Mouse (Mus musculus): ENCODE data around the gene Pafah1b2. TPM values are rescaled to one million over a fixed set of nuclear protein-coding genes. Genes with fewer than 3 reads are reported as not detected.
A peak's percentile ranks its signal among the peaks of the same experiment; 100 is the strongest.

Gene Pafah1b2
- polyA plus RNA-seq, 2 experiments, result 87.2 to 175 TPM

DNA sequence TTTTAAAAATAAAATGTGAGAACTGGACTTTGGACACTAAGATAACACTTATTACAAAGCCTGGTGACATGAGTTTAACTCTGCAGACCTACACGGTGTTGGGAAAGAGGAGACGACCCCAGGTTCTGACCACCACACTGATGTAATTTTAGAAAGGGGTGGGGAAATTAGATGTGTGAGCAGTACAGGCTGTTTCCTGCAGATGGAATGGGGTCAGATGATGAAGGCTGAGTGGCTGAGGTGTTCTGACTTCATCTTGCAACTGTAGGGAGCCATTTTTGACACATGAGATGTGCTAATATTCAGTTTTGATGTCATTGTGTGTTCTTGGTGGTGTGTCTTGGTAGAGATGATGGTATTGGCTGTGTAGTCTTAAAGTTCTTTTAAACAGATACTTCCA is 28.7 kb upstream of the Pafah1b2 start:
- Histone ChIP-seq H3K27ac (replicated peaks; ENCODE audit: low read depth, low read length) (no peak overlapping the region), H3K27me3 (ENCODE audit: control insufficient read depth, insufficient read depth, low read length) (no peaks in the 10 kb centered on the region), H3K9me3 (ENCODE audit: control insufficient read depth, low read length) (no peaks in the 10 kb centered on the region), H3K36me3 (ENCODE audit: control insufficient read depth, insufficient read depth, low read length) (no peaks in the 10 kb centered on the region; the same call in 1 of the 2 replicates), H3K4me3 (replicated peaks; ENCODE audit: low read length) (no peak overlapping the region), H3K9ac (ENCODE audit: low read depth, low read length, severe bottlenecking) (no peak overlapping the region), H3K4me1 (ENCODE audit: control insufficient read depth, insufficient read depth, low read length) (no peaks in the 10 kb centered on the region), H3K4me2 (replicated peaks; ENCODE audit: low read depth, low read length, severe bottlenecking) (no peak overlapping the region)
- no peak for ATAC-seq (ENCODE audit: low FRiP score, low read depth)
- 78% methylated on average over 2 of the region's 2 CpGs for WGBS
- no peak for TF ChIP-seq POLR2A (IDR thresholded peaks at IDR 0.05; ENCODE audit: borderline replicate concordance, extremely low read depth, insufficient read depth, insufficient read length)
- DNase-seq (ENCODE audit: low spot score), result no peak

DNA sequence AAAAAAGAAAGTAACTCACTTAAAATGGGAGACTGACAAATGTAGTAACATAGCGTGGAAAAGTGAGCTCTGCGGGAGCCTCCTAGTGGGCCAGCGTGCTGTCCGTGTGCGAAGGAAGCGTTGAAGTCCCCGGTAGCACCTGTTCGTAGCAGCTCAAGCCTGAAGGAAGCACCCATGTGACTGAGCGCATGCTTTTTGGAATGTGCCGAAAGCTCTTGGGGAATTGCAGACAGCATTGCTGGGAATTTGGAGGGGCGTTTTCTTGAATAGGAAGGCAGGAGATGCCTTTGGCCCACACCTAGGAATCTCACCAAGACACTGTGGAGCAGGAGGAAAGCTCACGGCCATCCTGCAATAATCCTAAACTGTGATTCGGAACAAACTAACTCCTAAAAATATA is 26.3 kb upstream of the Pafah1b2 start:
- ATAC-seq (ENCODE audit: low FRiP score, low read depth) (no peak), DNase-seq (ENCODE audit: low spot score) (no peak)
- H3K27me3 ChIP-seq (ENCODE audit: control insufficient read depth, insufficient read depth, low read length), result no peaks in the 10 kb centered on the region
- no peak overlapping the region for H3K4me2 ChIP-seq (replicated peaks; ENCODE audit: low read depth, low read length, severe bottlenecking)
- TF ChIP-seq POLR2A (IDR thresholded peaks at IDR 0.05; ENCODE audit: borderline replicate concordance, extremely low read depth, insufficient read depth, insufficient read length), result no peak
- H3K9me3 ChIP-seq (ENCODE audit: control insufficient read depth, low read length), result no peaks in the 10 kb centered on the region
- no peak overlapping the region for H3K9ac ChIP-seq (ENCODE audit: low read depth, low read length, severe bottlenecking)
- 88% methylated on average over 13 of the region's 13 CpGs for WGBS
- peaks cover 10% of the 10 kb centered on the region for H3K4me1 ChIP-seq (ENCODE audit: control insufficient read depth, insufficient read depth, low read length)
- no peak overlapping the region for H3K27ac ChIP-seq (replicated peaks; ENCODE audit: low read depth, low read length)
- H3K4me3 ChIP-seq (replicated peaks; ENCODE audit: low read length), result no peak overlapping the region
- no peaks in the 10 kb centered on the region; the same call in 1 of the 2 replicates for H3K36me3 ChIP-seq (ENCODE audit: control insufficient read depth, insufficient read depth, low read length)

DNA sequence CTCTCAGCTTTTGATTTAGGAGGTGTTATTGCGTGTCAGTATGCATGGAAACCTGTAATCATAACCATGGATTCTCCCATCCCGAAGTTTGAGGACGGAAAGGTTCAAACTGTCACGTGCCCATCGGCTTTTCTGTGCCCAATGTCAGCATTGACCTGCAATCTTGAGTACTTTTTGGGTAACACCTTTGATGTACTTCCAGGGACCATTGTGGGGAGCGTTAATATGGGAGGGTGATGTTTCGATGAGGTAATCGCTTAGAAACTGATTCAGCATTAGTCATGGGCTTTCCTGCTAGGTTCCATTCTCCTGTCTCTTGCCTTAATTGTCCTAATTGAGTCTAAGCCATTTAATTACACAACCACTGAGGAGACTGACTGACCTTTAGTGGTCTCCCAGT is 24.4 kb upstream of the Pafah1b2 start:
- no peak overlapping the region for H3K9ac ChIP-seq (ENCODE audit: low read depth, low read length, severe bottlenecking)
- ATAC-seq (ENCODE audit: low FRiP score, low read depth) (no peak), DNase-seq (ENCODE audit: low spot score) (no peak)
- H3K27me3 ChIP-seq (ENCODE audit: control insufficient read depth, insufficient read depth, low read length), result no peaks in the 10 kb centered on the region
- no peaks in the 10 kb centered on the region; the same call in 1 of the 2 replicates for H3K36me3 ChIP-seq (ENCODE audit: control insufficient read depth, insufficient read depth, low read length)
- WGBS, result 94% methylated on average over 8 of the region's 8 CpGs
- H3K4me1 ChIP-seq (ENCODE audit: control insufficient read depth, insufficient read depth, low read length), result peaks cover 23% of the 10 kb centered on the region
- H3K4me3 ChIP-seq (replicated peaks; ENCODE audit: low read length), result no peak overlapping the region
- TF ChIP-seq POLR2A (IDR thresholded peaks at IDR 0.05; ENCODE audit: borderline replicate concordance, extremely low read depth, insufficient read depth, insufficient read length), result no peak
- no peak overlapping the region for H3K4me2 ChIP-seq (replicated peaks; ENCODE audit: low read depth, low read length, severe bottlenecking)
- H3K27ac ChIP-seq (replicated peaks; ENCODE audit: low read depth, low read length), result no peak overlapping the region
- H3K9me3 ChIP-seq (ENCODE audit: control insufficient read depth, low read length), result no peaks in the 10 kb centered on the region

DNA sequence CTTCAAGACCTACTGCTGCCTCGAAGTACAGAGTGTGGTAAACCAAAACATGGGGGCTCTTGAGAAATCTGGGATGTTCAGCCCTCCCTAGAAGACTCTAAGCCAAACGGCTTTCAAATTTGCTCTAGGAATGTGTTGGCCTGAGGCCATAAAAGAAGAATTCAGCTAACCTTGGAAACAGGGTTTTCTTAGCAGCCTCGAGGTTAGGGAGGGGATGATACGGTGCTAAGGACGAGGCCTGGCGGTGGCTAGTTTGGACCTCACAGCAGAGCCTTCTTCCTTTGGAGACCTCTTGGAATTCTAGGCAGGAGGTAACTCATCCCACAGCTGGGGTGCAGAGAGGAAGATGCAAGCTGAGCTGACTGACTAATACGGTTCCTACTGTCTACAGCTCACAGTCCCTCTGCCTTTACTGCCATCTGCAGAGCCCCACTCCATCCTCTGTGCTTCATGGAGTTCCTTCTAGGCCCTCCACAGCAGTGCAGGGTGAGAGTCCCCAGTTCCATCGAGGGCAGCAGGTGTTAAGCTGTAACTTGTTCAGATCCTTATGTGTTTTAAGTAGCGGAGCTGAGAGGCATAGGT is 22.9 kb upstream of the Pafah1b2 start:
- no peak for TF ChIP-seq POLR2A (IDR thresholded peaks at IDR 0.05; ENCODE audit: borderline replicate concordance, extremely low read depth, insufficient read depth, insufficient read length)
- H3K4me2 ChIP-seq (replicated peaks; ENCODE audit: low read depth, low read length, severe bottlenecking), result no peak overlapping the region
- peaks cover 35% of the 10 kb centered on the region for H3K4me1 ChIP-seq (ENCODE audit: control insufficient read depth, insufficient read depth, low read length)
- H3K9ac ChIP-seq (ENCODE audit: low read depth, low read length, severe bottlenecking), result peak overlapping the region; percentile 18; the same call in 1 of the 2 replicates
- no peaks in the 10 kb centered on the region; the same call in 1 of the 2 replicates for H3K36me3 ChIP-seq (ENCODE audit: control insufficient read depth, insufficient read depth, low read length)
- ATAC-seq (ENCODE audit: low FRiP score, low read depth) (no peak), DNase-seq (ENCODE audit: low spot score) (peak; percentile 48)
- no peaks in the 10 kb centered on the region for H3K9me3 ChIP-seq (ENCODE audit: control insufficient read depth, low read length)
- H3K27ac ChIP-seq (replicated peaks; ENCODE audit: low read depth, low read length), result no peak overlapping the region
- WGBS, result 44% methylated on average over 9 of the region's 9 CpGs
- no peaks in the 10 kb centered on the region for H3K27me3 ChIP-seq (ENCODE audit: control insufficient read depth, insufficient read depth, low read length)
- no peak overlapping the region for H3K4me3 ChIP-seq (replicated peaks; ENCODE audit: low read length)

DNA sequence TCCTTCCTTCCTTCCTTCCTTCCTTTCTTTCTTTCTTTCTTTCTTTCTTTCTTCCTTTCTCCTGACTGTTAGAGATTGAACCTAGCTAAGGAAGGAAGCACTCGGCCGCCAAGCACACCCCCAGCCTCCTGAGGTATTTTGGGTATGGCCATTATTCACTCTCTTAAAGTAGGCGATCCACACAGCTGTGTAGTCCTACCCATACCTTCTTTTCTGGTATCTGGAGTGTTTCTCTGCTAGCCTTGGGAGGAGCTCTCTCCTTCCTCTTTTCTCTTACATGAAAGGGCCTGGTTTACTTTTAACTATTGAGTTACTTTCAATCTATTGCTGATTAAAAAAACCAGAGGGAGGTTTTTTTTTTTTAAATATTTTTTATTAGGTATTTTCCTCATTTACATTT is 21.4 kb upstream of the Pafah1b2 start:
- H3K27ac ChIP-seq (replicated peaks; ENCODE audit: low read depth, low read length), result no peak overlapping the region
- DNase-seq (ENCODE audit: low spot score) (no peak), ATAC-seq (ENCODE audit: low FRiP score, low read depth) (no peak)
- no peak overlapping the region for H3K9ac ChIP-seq (ENCODE audit: low read depth, low read length, severe bottlenecking)
- no peaks in the 10 kb centered on the region for H3K27me3 ChIP-seq (ENCODE audit: control insufficient read depth, insufficient read depth, low read length)
- no peak overlapping the region for H3K4me2 ChIP-seq (replicated peaks; ENCODE audit: low read depth, low read length, severe bottlenecking)
- 81% methylated on average over 3 of the region's 3 CpGs for WGBS
- H3K4me1 ChIP-seq (ENCODE audit: control insufficient read depth, insufficient read depth, low read length), result peaks cover 39% of the 10 kb centered on the region
- no peak for TF ChIP-seq POLR2A (IDR thresholded peaks at IDR 0.05; ENCODE audit: borderline replicate concordance, extremely low read depth, insufficient read depth, insufficient read length)
- H3K36me3 ChIP-seq (ENCODE audit: control insufficient read depth, insufficient read depth, low read length), result no peaks in the 10 kb centered on the region
- H3K9me3 ChIP-seq (ENCODE audit: control insufficient read depth, low read length), result no peaks in the 10 kb centered on the region
- no peak overlapping the region for H3K4me3 ChIP-seq (replicated peaks; ENCODE audit: low read length)

Measured in limb, embryonic 14.5 days (tissue).